Mouse (Mus musculus): ENCODE results near the gene Slc15a4.

DNA sequence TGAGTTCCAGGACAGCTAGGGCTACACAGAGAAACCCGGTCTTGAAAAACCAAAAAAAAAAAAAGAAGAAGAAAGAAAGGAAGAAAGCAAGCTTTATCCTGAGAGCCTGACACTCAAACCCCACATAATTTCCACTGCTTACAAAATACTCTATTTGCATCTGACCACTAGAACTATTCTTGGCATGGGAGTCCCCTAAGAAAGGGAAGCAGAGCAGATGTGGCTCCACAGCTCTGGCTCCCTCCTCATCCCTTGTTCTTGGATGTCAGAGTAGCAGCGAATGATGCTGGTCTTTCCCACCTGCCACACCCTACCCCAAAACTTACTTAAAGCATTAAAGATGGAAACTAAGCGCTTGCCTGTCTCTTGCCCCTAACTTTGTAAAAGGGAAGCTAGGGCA, 17.2 kb downstream of the Slc15a4 start:
- no peak for TF ChIP-seq TAL1 (IDR thresholded peaks at IDR 0.05; ENCODE audit: low read length)
- no peak for TF ChIP-seq GATA1 (IDR thresholded peaks at IDR 0.05; ENCODE audit: low read length)
